Mouse (Mus musculus) erythroid progenitor cell, adult 5-6 weeks (primary cell): ENCODE data around the gene Prune1. TPM values are rescaled to one million over a fixed set of nuclear protein-coding genes. Genes with fewer than 3 reads are reported as not detected.
"Not testable (repeated sequence)": the region's sequence is repeated elsewhere in the genome, so short reads cannot be mapped to it uniquely, and the experiment has no call there.

Experiments used
- ATAC-seq: replicated peaks from 2 replicates; pipeline ENCODE4 v1.8.0; 2016; ENCODE audit warnings: moderate number of reproducible peaks, mild to moderate bottlenecking, moderate TSS enrichment, inconsistent platforms; ENCODE audit not compliant: poor library complexity, low FRiP score, severe bottlenecking
- total RNA-seq, 2 experiments: library from RNA; stranded (forward) in 1 of 2; stranded (reverse) in 1 of 2; fragments of 150-400 nt in 1 of 2; fragments of 186-747, 209-891 nt in 1 of 2; gene quantifications; 2 replicates each; pipeline versions ENCODE4 v1.2.3 to v1.2.4; 2015 to 2017; ENCODE audit warnings: low replicate concordance in 2 of 2

Gene Prune1
- total RNA-seq, 2 experiments from 2014 or later: 5.9 to 8.4 TPM

DNA sequence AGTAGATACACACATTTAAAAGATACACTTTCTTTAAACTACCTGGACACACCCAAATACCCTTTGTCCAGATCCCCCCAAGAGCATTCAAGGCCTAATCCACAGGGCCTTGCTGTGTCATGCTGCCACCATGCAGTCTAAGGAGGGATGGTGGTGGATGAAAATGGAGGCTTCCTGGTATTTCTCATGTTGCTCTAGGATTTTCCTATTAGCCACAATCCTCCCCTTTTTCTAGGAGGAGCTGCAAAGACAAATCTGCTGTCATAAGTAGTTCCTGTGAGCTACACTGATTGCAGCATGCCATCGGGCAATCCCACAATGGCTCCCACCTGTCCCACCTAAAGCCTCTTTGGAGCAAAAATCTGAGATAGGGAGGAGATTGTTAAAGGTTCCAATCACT, 54.7 kb downstream of the Prune1 start:
- ATAC-seq: no peak

DNA sequence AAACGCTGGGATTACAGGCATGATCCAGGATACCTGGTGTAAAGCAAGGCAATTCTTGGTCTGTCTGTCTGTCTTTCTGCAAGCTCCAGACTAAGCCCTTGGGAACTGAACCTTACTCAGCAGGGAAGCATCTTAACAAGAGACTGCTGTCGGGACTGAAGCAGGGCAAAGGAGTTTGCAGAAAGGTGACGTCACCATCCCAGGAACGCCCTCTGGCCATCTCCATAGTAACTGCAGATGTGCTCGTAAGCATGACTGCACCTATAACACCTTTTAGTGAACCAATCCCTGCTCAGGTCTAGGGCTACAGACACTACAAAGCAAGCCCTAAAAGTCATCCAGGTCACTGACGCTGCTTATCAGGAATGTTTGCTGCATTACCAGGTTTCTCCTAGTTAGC, 57.6 kb downstream of the Prune1 start:
- ATAC-seq: no peak

DNA sequence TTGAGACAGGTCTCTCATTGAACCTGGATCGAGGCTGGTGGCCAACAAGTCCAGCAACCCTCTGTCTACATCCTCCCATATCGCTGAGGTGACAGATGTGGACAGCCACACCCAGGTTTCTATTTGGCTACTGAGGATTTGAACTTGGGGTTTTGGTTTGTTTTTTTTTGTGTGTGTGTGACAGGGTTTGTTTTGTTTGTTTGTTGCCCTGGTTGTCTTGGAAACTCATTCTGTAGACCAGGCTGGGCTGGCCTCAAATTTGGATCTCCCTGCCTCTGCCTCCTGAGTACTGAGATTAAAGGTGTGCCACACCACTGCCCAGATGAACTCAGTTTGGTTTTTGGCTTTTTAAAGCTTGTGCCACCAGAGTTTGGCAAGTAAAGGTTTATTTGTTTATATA, 58.8 kb downstream of the Prune1 start:
- no peak for ATAC-seq

DNA sequence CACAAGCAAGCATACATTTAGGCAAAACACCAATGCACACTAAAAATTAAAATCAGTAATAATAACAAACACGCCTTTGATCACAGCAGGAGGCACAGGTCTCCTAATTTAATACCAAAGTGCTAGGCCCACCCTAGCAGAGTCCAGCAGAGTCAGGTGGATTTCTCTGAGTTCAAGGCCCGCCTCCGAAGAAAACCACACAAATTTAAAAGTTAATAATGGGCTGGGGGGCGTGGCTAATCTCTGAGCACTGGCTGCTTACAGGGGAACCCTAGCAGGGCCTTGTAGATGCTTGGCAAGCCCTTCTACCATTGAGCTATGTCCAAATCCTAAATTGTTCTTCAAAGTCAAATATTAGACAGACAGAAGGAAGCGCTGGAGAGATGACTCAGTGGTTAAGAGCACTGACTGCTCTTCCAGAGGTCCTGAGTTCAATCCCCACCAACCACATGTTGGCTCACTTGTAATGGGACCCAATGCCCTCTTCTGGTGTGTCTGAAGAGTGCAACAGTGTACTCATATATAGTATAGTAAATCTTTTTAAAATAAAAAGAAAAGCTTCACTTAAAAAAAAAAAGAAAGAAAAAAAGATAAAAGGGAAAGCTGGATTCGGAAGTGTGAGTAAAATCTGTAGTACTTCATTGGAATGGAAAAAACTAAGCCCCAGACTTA, 63.3 kb downstream of the Prune1 start:
- ATAC-seq: 0 out of 2 replicates have a peak, but pooled peaks have one; percentile 8

DNA sequence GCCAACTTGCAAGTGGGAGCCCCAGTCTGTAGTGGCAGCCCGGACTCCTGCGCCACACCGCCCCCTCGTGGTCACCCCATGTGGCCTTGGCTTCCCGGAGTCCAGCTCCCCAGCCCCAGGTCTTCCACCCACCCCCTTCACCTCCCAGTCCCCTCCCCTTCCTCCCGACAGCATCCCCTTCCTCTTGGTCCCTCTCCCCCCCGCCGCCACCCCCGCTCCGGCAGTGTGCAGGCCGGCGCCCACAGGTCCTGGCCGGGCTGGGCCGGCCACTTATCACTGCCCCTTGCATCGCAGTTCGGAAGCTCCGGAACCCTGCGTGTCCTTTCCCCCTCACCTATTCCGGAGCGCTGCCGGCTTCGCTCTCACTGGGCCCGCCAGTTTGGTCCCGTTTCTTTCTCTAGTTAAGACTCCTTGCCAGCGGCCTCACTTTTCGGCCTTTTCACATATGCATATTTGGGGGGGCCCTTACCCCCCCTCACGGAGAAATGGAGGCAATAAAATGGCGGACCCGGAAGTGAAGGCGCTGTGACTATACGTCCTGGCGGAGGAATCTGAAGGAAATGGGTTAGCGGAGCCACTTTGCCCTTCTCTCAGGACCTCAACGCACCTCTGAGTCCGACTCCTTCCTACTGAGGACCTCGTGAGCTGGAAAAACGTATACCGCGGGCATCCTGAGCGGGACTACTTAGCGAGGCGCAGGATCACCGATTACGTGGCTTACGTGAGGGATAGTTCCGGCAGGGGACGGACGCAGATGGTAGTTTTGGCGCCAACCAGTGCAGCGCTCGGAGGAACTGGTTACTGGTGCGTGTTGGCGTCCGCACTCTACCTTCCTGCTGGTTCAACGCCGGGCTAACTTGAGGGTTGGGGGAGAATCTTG, 64.4 kb downstream of the Prune1 start, which contains the start of gene Gabpb2:
TSS of gene Gabpb2 (minus strand) at position 662 of the 880 bp plus-strand sequence.
- peak; percentile 94 for ATAC-seq

DNA sequence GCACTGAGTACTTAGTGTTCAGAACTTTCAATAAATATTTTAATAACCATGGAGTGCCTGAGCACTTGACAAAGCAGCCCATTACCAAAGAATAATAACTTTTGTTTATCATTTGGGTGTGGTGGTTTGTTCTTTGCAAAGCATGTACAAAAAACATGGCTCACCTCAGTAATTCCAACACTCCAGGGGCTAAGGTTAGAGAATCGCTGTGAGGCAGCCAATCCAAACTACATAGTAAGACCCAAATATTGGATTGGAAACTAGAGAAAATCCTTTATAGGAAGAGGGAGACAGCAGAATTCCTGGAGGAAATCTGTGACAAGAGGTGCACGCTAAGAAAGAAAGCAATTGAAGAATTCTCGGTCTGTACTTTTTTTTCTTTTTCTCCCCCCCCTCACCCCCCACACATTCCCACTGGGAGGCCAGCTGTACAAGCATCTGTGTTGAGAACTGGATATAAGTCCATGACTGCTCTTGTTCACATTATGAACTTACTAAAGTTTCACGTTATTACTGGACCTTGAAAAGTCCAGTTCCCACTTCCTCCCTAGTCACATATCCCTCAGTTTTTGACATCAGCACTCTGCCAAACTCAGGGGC, 65.1 kb downstream of the Prune1 start:
- ATAC-seq: peak; percentile 11

DNA sequence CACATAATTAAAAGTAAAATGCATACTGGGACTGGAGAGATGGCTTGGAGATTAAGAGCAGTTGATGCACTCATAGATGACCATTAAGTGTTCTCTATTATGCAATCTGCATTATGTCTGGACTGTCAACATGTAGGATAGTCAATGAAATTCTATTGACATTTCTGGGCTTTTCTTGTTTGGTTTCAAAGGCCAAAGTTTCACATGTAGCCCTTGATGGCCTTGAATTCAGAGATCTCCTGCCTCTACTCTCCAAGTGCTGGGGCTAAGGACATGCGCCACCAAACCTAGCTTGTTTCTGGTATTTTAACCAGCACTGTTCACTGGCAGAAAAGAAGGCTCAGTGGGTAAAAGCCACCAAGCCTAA, 68.3 kb downstream of the Prune1 start:
- ATAC-seq: no peak

DNA sequence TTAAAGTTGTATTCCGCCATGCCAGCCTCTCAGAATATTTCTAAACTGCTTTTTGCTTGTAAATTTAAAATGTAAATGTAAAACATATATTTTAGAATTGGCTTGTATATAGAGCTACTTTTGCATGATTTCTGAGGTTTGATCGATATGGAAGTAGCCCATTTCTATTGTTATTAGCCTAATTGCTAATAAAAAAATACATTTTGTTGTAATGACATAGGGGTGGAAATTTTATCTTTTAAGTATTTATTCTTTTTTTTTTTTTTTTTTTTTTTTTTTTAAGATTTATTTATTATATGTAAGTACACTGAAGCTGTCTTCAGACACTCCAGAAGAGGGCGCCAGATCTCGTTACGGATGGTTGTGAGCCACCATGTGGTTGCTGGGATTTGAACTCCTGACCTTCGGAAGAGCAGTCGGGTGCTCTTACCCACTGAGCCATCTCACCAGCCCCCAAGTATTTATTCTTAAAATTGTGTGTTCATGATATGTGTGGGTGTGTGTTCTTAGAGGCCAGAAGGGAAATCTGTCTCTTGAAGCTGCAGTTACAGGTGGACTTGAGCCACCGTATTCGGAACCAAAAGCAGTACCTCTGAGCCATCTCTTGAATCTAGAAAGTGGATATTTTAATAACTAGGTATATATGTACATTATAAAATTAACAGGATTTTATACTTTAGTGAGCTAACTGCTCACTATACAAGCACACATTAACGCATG, 68.8 kb downstream of the Prune1 start:
- not testable (repeated sequence) for ATAC-seq

DNA sequence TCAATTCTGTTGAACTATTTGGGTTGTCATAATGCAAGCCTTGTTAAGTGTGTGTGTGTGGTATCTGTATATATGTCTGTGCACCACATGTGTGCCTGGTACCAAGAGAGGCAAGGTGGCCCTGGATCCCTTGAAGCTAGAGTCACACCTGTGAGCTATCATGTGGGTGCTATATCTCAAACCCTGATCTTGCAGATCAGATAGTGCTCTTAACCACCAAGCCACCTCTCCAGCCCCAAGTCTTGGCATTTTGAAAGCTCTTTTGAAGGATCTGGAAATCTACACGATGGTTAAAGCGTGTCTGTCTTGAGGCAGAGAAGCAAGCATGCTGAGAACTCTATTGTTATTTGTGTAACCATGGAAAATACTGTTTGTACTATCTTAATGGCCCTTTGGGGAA, 71.3 kb downstream of the Prune1 start:
- no peak for ATAC-seq

DNA sequence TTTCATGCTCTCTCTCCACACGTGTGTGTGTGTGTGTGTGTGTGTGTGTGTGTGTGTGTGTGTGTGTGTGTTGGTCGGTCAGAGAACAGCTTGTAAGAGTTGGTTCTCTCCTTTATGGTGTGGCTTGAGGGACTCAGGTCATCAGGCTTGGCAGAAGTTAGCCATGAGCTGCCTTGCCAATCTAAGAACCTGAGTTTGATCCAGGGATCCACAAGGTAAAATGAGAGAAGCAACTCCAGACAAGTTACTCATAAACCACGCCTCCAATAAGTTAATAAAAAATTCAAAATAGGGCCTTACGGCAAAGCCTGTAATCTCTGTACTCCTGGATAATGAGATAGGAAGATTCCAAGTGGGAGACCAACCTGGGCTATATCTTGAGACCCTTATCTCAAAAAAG, 73.6 kb downstream of the Prune1 start:
- no peak for ATAC-seq

DNA sequence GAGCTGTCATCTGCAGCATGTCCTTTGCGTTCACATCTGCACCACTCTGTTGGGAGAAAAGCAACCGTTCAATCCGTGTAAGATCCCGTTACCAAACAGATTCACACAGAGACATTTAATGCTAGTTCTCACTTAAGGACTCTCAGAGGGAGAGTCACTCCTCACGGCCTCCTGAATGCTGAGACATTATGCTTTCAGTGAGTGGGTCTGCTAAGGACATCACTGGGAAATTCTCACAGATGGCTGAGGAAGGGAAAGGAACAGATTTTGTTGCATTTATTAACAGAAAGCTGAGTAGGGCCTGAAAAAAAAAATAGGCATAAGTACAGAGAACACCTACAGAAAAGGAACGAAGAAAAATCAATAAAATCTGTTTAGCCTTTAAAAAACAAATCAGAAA, 78.0 kb downstream of the Prune1 start:
- ATAC-seq: no peak

Other genes starting within 250 kb of the Prune1 start
- 79.6 and 112 TPM in 2 replicates for gene Psmd4, start 239.5 kb downstream of the Prune1 start, total RNA-seq (2015; ENCODE audit: low replicate concordance)
- gene Psmd4, start 239.5 kb downstream of the Prune1 start, total RNA-seq (2017; ENCODE audit: low replicate concordance): 111 and 160 TPM in 2 replicates
- 17.3 and 26.4 TPM in 2 replicates for gene Pip5k1a, start 175.1 kb downstream of the Prune1 start, total RNA-seq (2015; ENCODE audit: low replicate concordance)
- 32.2 and 74.3 TPM in 2 replicates for gene Pip5k1a, start 175.1 kb downstream of the Prune1 start, total RNA-seq (2017; ENCODE audit: low replicate concordance)
- gene Vps72, start 171.1 kb downstream of the Prune1 start, total RNA-seq (2015; ENCODE audit: low replicate concordance): 11.5 and 13.4 TPM in 2 replicates
- gene Vps72, start 171.1 kb downstream of the Prune1 start, total RNA-seq (2017; ENCODE audit: low replicate concordance): 38.0 and 48.7 TPM in 2 replicates
- not detected in 2 replicates for gene Tmod4, start 157.6 kb downstream of the Prune1 start, total RNA-seq (2015; ENCODE audit: low replicate concordance)
- gene Tmod4, start 157.6 kb downstream of the Prune1 start, total RNA-seq (2017; ENCODE audit: low replicate concordance): not detected in 2 replicates
- gene Scnm1, start 148.1 kb downstream of the Prune1 start, total RNA-seq (2015; ENCODE audit: low replicate concordance): 35.0 and 41.1 TPM in 2 replicates
- gene Scnm1, start 148.1 kb downstream of the Prune1 start, total RNA-seq (2017; ENCODE audit: low replicate concordance): 34.9 and 43.6 TPM in 2 replicates
- 4.6 and 8.3 TPM in 2 replicates for gene Lysmd1, start 148.0 kb downstream of the Prune1 start, total RNA-seq (2015; ENCODE audit: low replicate concordance)
- 7.0 and 8.1 TPM in 2 replicates for gene Lysmd1, start 148.0 kb downstream of the Prune1 start, total RNA-seq (2017; ENCODE audit: low replicate concordance)
- gene Tnfaip8l2, start 139.7 kb downstream of the Prune1 start, total RNA-seq (2015; ENCODE audit: low replicate concordance): 7.5 and 18.0 TPM in 2 replicates
- gene Tnfaip8l2, start 139.7 kb downstream of the Prune1 start, total RNA-seq (2017; ENCODE audit: low replicate concordance): 4.4 and 8.6 TPM in 2 replicates
- not detected in 2 replicates for gene Sema6c, start 121.6 kb downstream of the Prune1 start, total RNA-seq (2015; ENCODE audit: low replicate concordance)
- gene Sema6c, start 121.6 kb downstream of the Prune1 start, total RNA-seq (2017; ENCODE audit: low replicate concordance): not detected in 2 replicates
- 98.9 and 104 TPM in 2 replicates for gene Gabpb2, start 64.2 kb downstream of the Prune1 start, total RNA-seq (2015; ENCODE audit: low replicate concordance)
- gene Gabpb2, start 64.2 kb downstream of the Prune1 start, total RNA-seq (2017; ENCODE audit: low replicate concordance): 157 and 160 TPM in 2 replicates
- gene Cdc42se1, start 53.3 kb downstream of the Prune1 start, total RNA-seq (2015; ENCODE audit: low replicate concordance): 30.3 and 31.9 TPM in 2 replicates
- gene Cdc42se1, start 53.3 kb downstream of the Prune1 start, total RNA-seq (2017; ENCODE audit: low replicate concordance): 22.7 and 23.4 TPM in 2 replicates
- gene Mllt11, start 49.9 kb downstream of the Prune1 start, total RNA-seq (2015; ENCODE audit: low replicate concordance): 1.8 TPM in 1 of 2 replicates, not detected in the other
- gene Mllt11, start 49.9 kb downstream of the Prune1 start, total RNA-seq (2017; ENCODE audit: low replicate concordance): 0.64 and 1.2 TPM in 2 replicates
- gene Gm128, start 40.5 kb downstream of the Prune1 start, total RNA-seq (2015; ENCODE audit: low replicate concordance): not detected in 2 replicates
- gene Gm128, start 40.5 kb downstream of the Prune1 start, total RNA-seq (2017; ENCODE audit: low replicate concordance): not detected in 2 replicates
- not detected in 2 replicates for gene Bnipl, start 30.9 kb downstream of the Prune1 start, total RNA-seq (2015; ENCODE audit: low replicate concordance)
- gene Bnipl, start 30.9 kb downstream of the Prune1 start, total RNA-seq (2017; ENCODE audit: low replicate concordance): not detected in 2 replicates
- gene Mindy1, start 731 bp downstream of the Prune1 start, total RNA-seq (2015; ENCODE audit: low replicate concordance): 27.8 and 38.6 TPM in 2 replicates
- gene Mindy1, start 731 bp downstream of the Prune1 start, total RNA-seq (2017; ENCODE audit: low replicate concordance): 19.0 and 36.1 TPM in 2 replicates
- 0.84 and 1.1 TPM in 2 replicates for gene Anxa9, start 25.1 kb upstream of the Prune1 start, total RNA-seq (2015; ENCODE audit: low replicate concordance)
- gene Anxa9, start 25.1 kb upstream of the Prune1 start, total RNA-seq (2017; ENCODE audit: low replicate concordance): not detected in 2 replicates
- gene Cers2, start 32.7 kb upstream of the Prune1 start, total RNA-seq (2015; ENCODE audit: low replicate concordance): 72.1 and 81.3 TPM in 2 replicates
- 35.4 and 49.5 TPM in 2 replicates for gene Cers2, start 32.7 kb upstream of the Prune1 start, total RNA-seq (2017; ENCODE audit: low replicate concordance)
- gene Setdb1, start 75.1 kb upstream of the Prune1 start, total RNA-seq (2015; ENCODE audit: low replicate concordance): 7.1 and 7.2 TPM in 2 replicates
- 7.4 and 18.1 TPM in 2 replicates for gene Setdb1, start 75.1 kb upstream of the Prune1 start, total RNA-seq (2017; ENCODE audit: low replicate concordance)
- gene 4930558C23Rik, start 120.8 kb upstream of the Prune1 start, total RNA-seq (2015; ENCODE audit: low replicate concordance): not detected in 2 replicates
- not detected in 2 replicates for gene 4930558C23Rik, start 120.8 kb upstream of the Prune1 start, total RNA-seq (2017; ENCODE audit: low replicate concordance)
- 57.7 and 75.9 TPM in 2 replicates for gene Arnt, start 152.3 kb upstream of the Prune1 start, total RNA-seq (2015; ENCODE audit: low replicate concordance)
- gene Arnt, start 152.3 kb upstream of the Prune1 start, total RNA-seq (2017; ENCODE audit: low replicate concordance): 53.8 and 74.5 TPM in 2 replicates
- 3.4 TPM in 1 of 2 replicates, not detected in the other for gene Ctsk, start 217.2 kb upstream of the Prune1 start, total RNA-seq (2015; ENCODE audit: low replicate concordance)
- gene Ctsk, start 217.2 kb upstream of the Prune1 start, total RNA-seq (2017; ENCODE audit: low replicate concordance): not detected in 2 replicates
- 97.3 and 108 TPM in 2 replicates for gene Ctss, start 244.7 kb upstream of the Prune1 start, total RNA-seq (2015; ENCODE audit: low replicate concordance)
- 104 and 120 TPM in 2 replicates for gene Ctss, start 244.7 kb upstream of the Prune1 start, total RNA-seq (2017; ENCODE audit: low replicate concordance)